Mouse (Mus musculus) neural tube, embryonic 11.5 days (tissue): Measurements from ENCODE around the gene Lama5. TPM values are rescaled to one million over a fixed set of nuclear protein-coding genes. Genes with fewer than 3 reads are reported as not detected.

ENCODE experiments used
- ATAC-seq: fragments of 200-750 bp; cut with Nextera tagmentation; 2 replicates; pipeline ENCODE4 v1.8.0; 2017; ENCODE audit warnings: moderate number of reproducible peaks, mild to moderate bottlenecking, moderate TSS enrichment, moderate library complexity; ENCODE audit not compliant: insufficient read depth, low FRiP score, low TSS enrichment
- DNase-seq: peaks from one replicate; pipeline ENCODE4 v3.0.0-alpha.2; 2015; ENCODE audit warnings: low spot score
- H3K27ac ChIP-seq: fragments of 300-500 bp; sonication (generic); 2 replicates; pipeline ENCODE4 v1.5.1; 2014; ENCODE audit warnings: low read depth, mild to moderate bottlenecking, low read length
- H3K27me3 ChIP-seq: fragments of 300-500 bp; sonication (generic); 2 replicates; pipeline ENCODE4 v1.6.1; 2014; ENCODE audit warnings: mild to moderate bottlenecking, low read length, mixed read lengths; ENCODE audit not compliant: control insufficient read depth, insufficient read depth
- H3K36me3 ChIP-seq: fragments of 300-500 bp; sonication (generic); 2 replicates; pipeline ENCODE4 v1.6.1; 2014; ENCODE audit warnings: mild to moderate bottlenecking, low read length, moderate library complexity, mixed read lengths; ENCODE audit not compliant: control insufficient read depth, insufficient read depth
- H3K4me1 ChIP-seq: fragments of 300-500 bp; sonication (generic); 2 replicates; pipeline ENCODE4 v1.6.1; 2014; ENCODE audit warnings: low read length, mixed read lengths; ENCODE audit not compliant: control insufficient read depth, insufficient read depth
- H3K4me2 ChIP-seq: fragments of 300-500 bp; sonication (generic); 2 replicates; pipeline ENCODE4 v1.6.1; 2014; ENCODE audit warnings: low read depth, mild to moderate bottlenecking, moderate library complexity
- H3K4me3 ChIP-seq: fragments of 300-500 bp; sonication (generic); 2 replicates; pipeline ENCODE4 v1.5.1; 2014; ENCODE audit warnings: low read depth, low read length
- H3K9ac ChIP-seq: fragments of 300-500 bp; sonication (generic); 2 replicates; pipeline ENCODE4 v1.6.1; 2014; ENCODE audit warnings: mild to moderate bottlenecking, low read length
- H3K9me3 ChIP-seq: fragments of 300-500 bp; sonication (generic); 2 replicates; pipeline ENCODE4 v1.6.1; 2016; ENCODE audit warnings: low read length; ENCODE audit not compliant: control insufficient read depth
- WGBS: fragments of 180-500 bp; shearing (Covaris S2); extraction: QIAGEN DNeasy Blood & Tissue Kit; methylation state at CpG from one replicate; pipeline ENCODE4 v1.1.7; 2014; 5-methylcytosine and 5-hydroxymethylcytosine counted together
- polyA plus RNA-seq: library from polyadenylated mRNA; unstranded; fragments of >200 nt; fragmentation: Nextera tagmentation; extraction: Ambion mirVana; gene quantifications from 2 replicates; pipeline ENCODE4 v1.2.1, GENCODE M21; 2014

Lama5 gene
- polyA plus RNA-seq, 1 experiment from 2014 or later, result 4.4 TPM

DNA sequence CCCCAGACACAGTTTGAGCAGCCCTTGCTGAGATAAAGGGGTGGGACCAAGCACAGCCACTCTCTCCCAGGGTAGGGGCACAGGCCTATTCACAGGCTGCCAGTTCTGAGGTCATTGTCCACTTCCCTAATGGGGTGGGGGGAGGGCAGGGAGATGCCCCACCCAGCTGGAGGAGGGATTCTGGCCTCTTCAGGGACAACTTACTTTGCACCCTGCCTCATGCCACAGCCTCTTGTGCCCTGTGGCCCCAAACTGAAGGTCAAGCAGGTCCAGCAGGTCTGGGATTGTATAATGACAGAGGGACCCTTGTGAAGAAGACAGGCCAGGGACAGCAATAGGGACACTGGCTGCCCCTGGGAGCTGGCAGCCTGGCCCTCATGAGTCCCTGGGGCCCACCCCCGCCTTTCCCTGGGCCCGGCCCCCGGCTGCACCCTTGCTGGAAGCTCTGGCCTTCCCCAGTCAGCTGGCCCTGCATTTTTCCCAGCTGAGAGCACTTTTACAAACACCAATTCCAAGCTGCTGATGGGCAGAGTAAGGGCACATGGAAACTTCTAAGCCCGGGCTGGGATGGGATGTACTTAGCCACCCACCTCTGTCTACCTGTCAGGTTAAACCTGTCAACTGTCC lies 11.2 kb downstream of the Lama5 start:
- Histone ChIP-seq H3K36me3 (no peaks in the 10 kb centered on the region), H3K4me1 (no peaks in the 10 kb centered on the region), H3K9ac (no peak overlapping the region), H3K27me3 (no peaks in the 10 kb centered on the region), H3K4me2 (no peak overlapping the region), H3K9me3 (no peaks in the 10 kb centered on the region), H3K4me3 (no peak overlapping the region), H3K27ac (no peak overlapping the region)
- DNase-seq (no peak), ATAC-seq (no peak)
- 76% methylated on average over 4 of the region's 4 CpGs for WGBS

GRCm38 (mm10) chr2:180212255-180212654 lies 13.4 kb downstream of the Lama5 start:
- Histone ChIP-seq H3K27me3 (no peaks in the 10 kb centered on the region), H3K9ac (no peak overlapping the region), H3K4me1 (no peaks in the 10 kb centered on the region), H3K27ac (no peak overlapping the region), H3K9me3 (no peaks in the 10 kb centered on the region), H3K4me2 (no peak overlapping the region), H3K36me3 (no peaks in the 10 kb centered on the region), H3K4me3 (no peak overlapping the region)
- no peak for DNase-seq
- whole genome bisulfite sequencing, result 98% methylated on average over 3 of the region's 3 CpGs
- ATAC-seq, result no peak

DNA sequence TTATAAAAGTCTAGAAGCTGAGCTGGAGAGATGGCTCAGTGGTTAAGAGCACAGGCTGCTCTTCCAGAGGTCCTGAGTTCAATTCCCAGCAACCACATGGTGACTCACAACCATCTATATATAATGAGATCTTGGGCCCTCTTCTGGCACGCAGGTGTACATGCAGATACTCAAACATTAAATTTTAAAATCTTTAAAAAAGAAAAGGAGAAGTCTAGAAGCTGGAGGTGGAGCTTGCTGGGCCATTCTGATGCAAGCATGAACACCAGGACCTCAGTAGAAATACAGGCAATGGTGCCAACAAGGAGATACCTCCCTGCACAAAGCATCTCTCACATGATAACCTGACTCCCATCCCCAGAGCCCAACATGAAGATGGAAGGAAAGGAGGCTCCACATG lies 16.7 kb downstream of the Lama5 start:
- DNase-seq (no peak), ATAC-seq (no peak)
- Histone ChIP-seq H3K27me3 (no peaks in the 10 kb centered on the region), H3K4me3 (no peak overlapping the region), H3K9ac (no peak overlapping the region), H3K27ac (no peak overlapping the region), H3K36me3 (no peaks in the 10 kb centered on the region), H3K4me2 (no peak overlapping the region), H3K9me3 (no peaks in the 10 kb centered on the region), H3K4me1 (no peaks in the 10 kb centered on the region)
- WGBS, result 84% methylated on average over 1 of the region's 1 CpGs

DNA sequence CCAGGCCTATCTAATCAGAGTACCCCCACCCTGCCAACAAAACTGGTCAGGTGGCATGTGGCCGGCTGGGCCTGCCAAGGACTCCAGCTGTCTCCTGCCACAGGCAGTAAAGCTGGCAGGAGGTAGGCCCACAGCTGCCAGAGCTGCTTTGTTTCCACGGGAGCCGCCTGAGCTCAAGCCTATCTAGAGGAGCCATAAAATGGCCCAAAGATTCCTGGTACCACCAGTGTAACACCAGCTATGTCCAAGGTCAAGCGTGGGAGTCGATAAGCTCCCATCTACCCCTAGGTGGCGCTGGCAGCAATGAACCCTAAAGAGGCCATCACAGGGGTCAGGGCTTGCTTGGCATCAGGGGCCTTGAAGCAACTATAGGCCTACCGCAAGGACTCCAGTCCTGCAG lies 17.8 kb downstream of the Lama5 start:
- DNase-seq, result peak; percentile 60

GRCm38 (mm10) chr2:180205956-180206280 lies 19.7 kb downstream of the Lama5 start:
- Histone ChIP-seq H3K36me3 (no peaks in the 10 kb centered on the region), H3K27ac (peak overlapping the region; percentile 47; the same call in 1 of the 2 replicates), H3K27me3 (no peaks in the 10 kb centered on the region), H3K4me2 (no peak overlapping the region), H3K9ac (no peak overlapping the region; the same call in 1 of the 2 replicates), H3K4me1 (no peaks in the 10 kb centered on the region), H3K4me3 (no peak overlapping the region), H3K9me3 (no peaks in the 10 kb centered on the region)
- ATAC-seq, result no peak
- no peak for DNase-seq
- WGBS, result 88% methylated on average over 2 of the region's 2 CpGs

More for the DNA sequence above, 17.8 kb downstream of the Lama5 start:
- no peaks in the 10 kb centered on the region for H3K27me3 ChIP-seq
- no peaks in the 10 kb centered on the region for H3K4me1 ChIP-seq
- no peak overlapping the region for H3K4me2 ChIP-seq
- no peak overlapping the region for H3K27ac ChIP-seq
- no peaks in the 10 kb centered on the region for H3K36me3 ChIP-seq
- H3K4me3 ChIP-seq, result no peak overlapping the region
- ATAC-seq, result no peak
- H3K9ac ChIP-seq, result no peak overlapping the region
- no peaks in the 10 kb centered on the region for H3K9me3 ChIP-seq
- WGBS, result 61% methylated on average over 7 of the region's 7 CpGs

GRCm38 (mm10) chr2:180205083-180205955 lies 20.3 kb downstream of the Lama5 start:
- no peak overlapping the region for H3K4me3 ChIP-seq
- H3K27ac ChIP-seq, result peak overlapping the region; percentile 47; the same call in 1 of the 2 replicates
- ATAC-seq (peak; percentile 72), DNase-seq (peak; percentile 37)
- 65% methylated on average over 12 of the region's 12 CpGs for WGBS
- no peak overlapping the region for H3K4me2 ChIP-seq
- H3K9me3 ChIP-seq, result no peaks in the 10 kb centered on the region
- no peak overlapping the region for H3K9ac ChIP-seq
- no peaks in the 10 kb centered on the region for H3K36me3 ChIP-seq
- no peaks in the 10 kb centered on the region for H3K27me3 ChIP-seq
- H3K4me1 ChIP-seq, result no peaks in the 10 kb centered on the region

GRCm38 (mm10) chr2:180204501-180204900 lies 21.2 kb downstream of the Lama5 start:
- no peaks in the 10 kb centered on the region for H3K9me3 ChIP-seq
- no peak overlapping the region for H3K4me2 ChIP-seq
- H3K4me1 ChIP-seq, result no peaks in the 10 kb centered on the region
- ATAC-seq, result no peak
- DNase-seq, result no peak
- no peak overlapping the region for H3K27ac ChIP-seq
- 96% methylated on average over 9 of the region's 9 CpGs for WGBS
- no peak overlapping the region for H3K4me3 ChIP-seq
- H3K36me3 ChIP-seq, result no peaks in the 10 kb centered on the region
- H3K9ac ChIP-seq, result no peak overlapping the region
- H3K27me3 ChIP-seq, result no peaks in the 10 kb centered on the region

DNA sequence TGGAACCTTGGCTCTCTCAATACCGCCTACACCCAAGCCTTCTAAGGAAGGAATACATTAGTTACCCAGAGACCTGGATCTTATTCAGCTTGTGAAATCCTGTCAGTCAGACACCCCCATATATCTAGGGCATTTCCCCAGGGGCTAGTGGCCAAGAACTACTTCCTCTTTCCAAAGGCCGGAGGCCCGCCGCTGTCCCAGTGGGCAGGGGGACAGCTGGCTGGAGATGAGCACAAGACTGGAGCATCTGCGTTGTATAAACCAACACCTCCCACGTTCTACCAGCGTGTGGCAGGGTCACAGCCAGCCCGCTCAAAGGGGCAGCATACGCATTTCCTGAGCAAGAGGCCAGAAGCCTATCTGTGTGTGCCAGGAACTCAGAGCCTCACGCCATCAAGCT lies 22.9 kb downstream of the Lama5 start:
- no peak overlapping the region for H3K4me2 ChIP-seq
- no peaks in the 10 kb centered on the region for H3K9me3 ChIP-seq
- no peaks in the 10 kb centered on the region for H3K27me3 ChIP-seq
- ATAC-seq (no peak), DNase-seq (no peak)
- no peaks in the 10 kb centered on the region for H3K36me3 ChIP-seq
- no peak overlapping the region for H3K27ac ChIP-seq
- H3K4me3 ChIP-seq, result no peak overlapping the region
- H3K9ac ChIP-seq, result no peak overlapping the region
- H3K4me1 ChIP-seq, result no peaks in the 10 kb centered on the region
- WGBS, result 71% methylated on average over 10 of the region's 10 CpGs

DNA sequence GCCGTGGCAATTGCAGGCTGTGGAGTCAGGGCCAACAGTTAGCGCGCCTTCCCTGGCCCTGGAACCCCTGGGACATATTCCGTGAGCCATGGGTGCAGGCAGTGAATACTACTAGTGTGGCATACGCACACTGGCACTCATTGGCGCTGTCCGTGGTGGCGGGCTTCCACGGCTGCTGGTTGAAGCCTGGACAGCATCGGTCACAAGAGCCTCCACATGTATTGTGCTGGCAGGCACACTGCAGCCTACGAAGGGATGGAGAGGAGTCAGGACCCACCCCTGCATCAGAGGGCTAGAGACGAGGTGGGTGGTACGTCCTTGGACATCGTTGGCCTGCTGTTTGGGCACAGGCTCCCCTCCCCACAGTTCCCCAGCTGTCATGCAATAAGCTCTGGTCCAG lies 23.4 kb downstream of the Lama5 start:
- no peak for DNase-seq
- Histone ChIP-seq H3K4me3 (no peak overlapping the region), H3K27ac (no peak overlapping the region), H3K4me1 (no peaks in the 10 kb centered on the region), H3K4me2 (no peak overlapping the region), H3K36me3 (no peaks in the 10 kb centered on the region), H3K27me3 (no peaks in the 10 kb centered on the region), H3K9me3 (no peaks in the 10 kb centered on the region), H3K9ac (no peak overlapping the region)
- 93% methylated on average over 14 of the region's 14 CpGs for WGBS
- ATAC-seq, result no peak
